Mouse (Mus musculus) lung, adult 2 months (tissue): ENCODE measurements at regions not wholly inside any gene's neighbourhood (a gene's known extent, or its start where the extent isn't known, plus 50 kb on each side); places are given as distances from the start of the nearest gene placed in this dataset.
A peak's percentile ranks its signal among the peaks of the same experiment; 100 is the strongest.

Experiments used
- CTCF ChIP-seq: fragments of 200-500 bp; IDR thresholded peaks from 2 replicates; pipeline ENCODE4 v1.5.1; 2011; ENCODE audit warnings: mild to moderate bottlenecking, low read length, control low read depth; ENCODE audit not compliant: insufficient read depth
- POLR2A ChIP-seq: fragments of 200-500 bp; IDR thresholded peaks from 2 replicates; pipeline ENCODE4 v1.6.1; 2011; ENCODE audit warnings: low read depth, mild to moderate bottlenecking, control low read depth, low read length, borderline replicate concordance; ENCODE audit errors: extremely low read depth

DNA sequence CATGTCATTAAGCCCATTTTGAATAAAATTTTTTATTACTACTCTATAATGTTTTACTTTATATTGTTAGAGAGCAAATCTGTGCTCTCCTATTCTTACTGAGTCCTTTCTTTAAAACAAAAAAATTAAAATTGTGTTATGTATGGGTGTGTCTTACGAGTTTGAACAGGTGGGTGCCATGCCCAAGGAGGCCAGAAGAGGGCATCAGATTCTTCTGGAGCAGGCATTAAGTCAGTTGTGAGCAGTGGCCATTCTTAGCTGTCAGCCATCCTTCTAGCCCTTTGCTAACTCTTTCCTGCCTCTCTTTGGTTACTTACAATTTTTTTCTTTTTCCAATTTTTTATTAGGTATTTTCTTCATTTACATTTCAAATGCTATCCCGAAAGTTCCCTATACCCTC, 63.6 kb upstream of the Fam98a start:
- TF ChIP-seq POLR2A (no peak), CTCF (peak; percentile 41; the same call in 1 of the 2 replicates)
